ENCODE assay signal across 22 mouse cellular contexts in genomic region chr19:40990781-40991343, GRCm38 (mm10). TPM values are rescaled to one million over a fixed set of nuclear protein-coding genes. Genes with fewer than 3 reads are reported as not detected.
"Had no signal": no experiment of that assay in that cellular context is flagged by ENCODE, and none has a peak within 500 bp of the region (broad histone marks: within the 10 kb centered on the region; RNA-seq: fewer than 3 reads in every experiment).

No protein-coding gene starts in this region.

- H3K27me3 ChIP-seq: limb, embryonic 12.5 days; limb, embryonic 15.5 days had no signal

- H3K4me3 ChIP-seq: kidney, embryonic 15.5 days; limb, embryonic 12.5 days; limb, embryonic 15.5 days; liver, embryonic 15.5 days had no signal

- H3K9me3 ChIP-seq: kidney, embryonic 15.5 days; limb, embryonic 12.5 days; limb, embryonic 15.5 days; liver, embryonic 15.5 days had no signal

- DNase-seq: kidney, adult 2 months; kidney, postnatal 10 days; kidney, postnatal 36 days; lung, adult 2 months; lung, postnatal 14 days; lung, postnatal 4 days; midbrain, embryonic 14.5 days; thymus, adult 18-20 months; thymus, postnatal 14 days; thymus, postnatal 4 days had no signal

- H3K36me3 ChIP-seq: kidney, embryonic 15.5 days; limb, embryonic 12.5 days; limb, embryonic 15.5 days; liver, embryonic 15.5 days had no signal

- H3K27ac ChIP-seq: kidney, embryonic 15.5 days; limb, embryonic 12.5 days; limb, embryonic 15.5 days; liver, embryonic 15.5 days had no signal

RNA-seq across cellular contexts. Expression of gene Dntt, which starts 38.2 kb away (rescaled TPM):
- total RNA-seq: layer of hippocampus, adult 18-20 months; left cerebral cortex, postnatal 36 days; midbrain, postnatal 0 days had no signal
- polyA plus RNA-seq: limb, embryonic 12.5 days; limb, embryonic 15.5 days; liver, embryonic 11.5 days; liver, embryonic 15.5 days; lung, embryonic 16.5 days; midbrain, embryonic 11.5 days; small intestine, adult 2 months; stomach, embryonic 16.5 days had no signal
